Mouse (Mus musculus): ENCODE data around the gene Dlg1.

Gene Dlg1

DNA sequence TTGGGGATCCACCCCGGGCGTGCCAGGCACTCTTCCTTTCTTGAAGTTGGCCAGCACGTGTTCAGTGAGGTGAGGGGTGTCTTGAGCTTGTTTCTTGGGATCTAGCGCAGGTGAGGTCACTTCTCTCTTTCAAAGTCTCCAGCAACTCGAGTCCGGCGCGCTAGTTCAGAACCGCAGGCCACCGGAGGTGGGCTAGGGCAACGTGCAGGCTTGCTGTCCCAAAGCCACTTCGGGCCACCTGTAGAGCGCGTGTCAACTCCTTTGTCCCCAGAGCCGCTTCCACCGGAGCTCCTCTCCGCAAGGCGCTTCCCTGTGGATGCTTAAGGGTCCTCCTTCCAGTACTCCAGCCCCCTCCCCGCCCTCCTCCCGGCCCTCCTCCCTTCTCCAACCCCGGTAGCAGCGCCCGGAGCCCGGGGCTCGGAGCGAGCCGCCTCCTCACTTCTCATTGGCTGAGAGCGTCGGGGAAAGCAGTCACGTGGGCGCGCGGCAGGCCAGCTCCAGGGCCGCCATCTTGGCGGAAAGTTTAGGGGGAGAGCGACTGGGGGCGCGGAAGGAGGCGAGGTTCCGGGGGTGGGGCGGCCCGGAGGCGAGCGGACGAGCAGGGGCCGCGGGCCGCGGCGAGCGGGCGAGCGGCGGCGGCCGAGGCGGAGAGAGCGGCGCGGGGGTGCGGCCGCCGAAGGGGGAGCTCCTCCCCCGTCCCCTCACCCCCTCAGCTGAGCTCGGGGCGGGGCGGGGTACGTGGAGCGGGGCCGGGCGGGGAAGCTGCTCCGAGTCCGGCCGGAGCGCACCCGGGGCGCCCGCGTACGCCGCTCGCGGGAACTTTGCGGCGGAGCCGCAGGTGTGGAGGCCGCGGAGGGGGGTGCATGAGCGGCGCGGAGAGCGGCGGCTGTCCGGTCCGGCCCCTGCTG, at the start of gene Dlg1:
TSS of gene Dlg1 (plus strand) at position 65 of the 908 bp plus-strand sequence.
- DNase-seq (ENCODE audit: low read depth) = peak; percentile 89

DNA sequence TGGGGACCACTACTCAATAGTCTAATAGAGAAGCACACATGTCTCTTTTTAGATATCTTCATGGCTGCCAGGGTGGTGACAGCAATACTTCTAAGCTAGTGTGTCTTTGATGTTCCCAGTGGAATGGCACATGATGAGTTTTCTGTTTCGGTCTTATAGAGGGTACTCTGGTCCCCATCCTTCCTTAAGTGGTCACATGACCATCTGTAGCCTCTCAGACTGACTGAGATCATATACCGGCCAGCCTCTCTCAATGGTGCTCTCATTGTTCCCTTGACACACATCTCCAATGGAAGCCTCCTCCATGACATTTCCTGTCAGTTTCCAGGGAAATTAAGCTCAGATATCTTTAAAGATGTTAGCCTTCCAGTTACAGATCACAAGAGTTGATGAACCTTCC, 46.9 kb upstream of the Dlg1 start:
- DNase-seq (ENCODE audit: low read depth) = no peak

- no peak for DNase-seq (ENCODE audit: low read depth)
These were observed 46.1 kb upstream of the Dlg1 start for GRCm38 (mm10) chr16:31617128-31617527.

GRCm38 (mm10) chr16:31617823-31618371, 45.3 kb upstream of the Dlg1 start:
- no peak for DNase-seq (ENCODE audit: low read depth)

DNA sequence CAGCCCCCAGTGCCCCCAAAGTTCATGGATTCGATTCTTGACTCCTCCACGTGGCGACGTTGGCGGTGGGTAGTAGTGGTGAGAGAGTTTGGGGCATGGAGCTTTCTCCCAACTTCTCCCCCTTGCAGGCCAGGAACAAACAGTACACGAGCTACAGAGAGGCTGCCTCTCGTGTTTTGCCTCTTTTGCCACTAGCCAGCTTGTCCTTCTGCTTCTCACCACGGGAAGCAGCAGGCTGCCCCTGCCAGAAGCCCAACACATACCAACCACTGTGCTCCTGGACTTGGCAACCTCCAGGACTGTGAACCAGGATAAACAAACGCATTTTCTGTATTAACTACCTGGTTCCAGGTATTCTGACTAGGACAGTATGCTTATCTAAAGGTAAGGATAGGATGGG, 44.6 kb upstream of the Dlg1 start:
- DNase-seq (ENCODE audit: low read depth) = no peak

DNA sequence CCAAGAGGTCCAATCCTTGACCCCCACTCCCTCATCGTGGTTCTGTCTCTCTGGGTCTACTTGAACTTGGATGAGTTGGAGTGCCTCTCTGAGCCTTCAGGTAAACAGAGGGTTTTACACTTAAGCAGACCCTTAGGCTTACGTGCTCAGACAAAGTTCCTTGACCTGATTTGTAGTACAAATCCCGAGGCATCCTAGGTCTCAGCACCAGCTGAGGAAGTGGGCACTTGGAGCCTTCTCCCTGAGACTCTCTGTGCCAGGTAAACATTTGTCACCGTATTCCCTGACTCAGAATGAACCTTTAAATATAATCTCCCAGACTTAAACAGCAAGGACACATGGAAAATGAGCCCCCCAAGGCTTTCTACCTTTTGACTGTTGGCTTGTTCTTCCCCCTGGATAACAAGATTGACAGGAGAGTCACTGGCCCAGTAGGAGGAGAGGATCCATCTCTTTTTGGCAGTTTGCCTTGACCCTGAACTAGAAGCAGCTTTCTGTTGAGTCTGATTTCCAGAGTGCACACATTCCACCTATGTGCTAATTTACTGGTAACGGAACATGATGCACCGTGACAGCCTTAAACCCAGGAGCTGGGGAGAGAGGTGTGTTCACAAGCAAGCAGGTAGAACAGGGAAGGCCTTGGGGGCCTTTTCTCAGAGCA, 43.4 kb upstream of the Dlg1 start:
- no peak for DNase-seq (ENCODE audit: low read depth)

- DNase-seq (ENCODE audit: low read depth) = no peak
These were observed 40.9 kb upstream of the Dlg1 start for GRCm38 (mm10) chr16:31622356-31622755.

DNA sequence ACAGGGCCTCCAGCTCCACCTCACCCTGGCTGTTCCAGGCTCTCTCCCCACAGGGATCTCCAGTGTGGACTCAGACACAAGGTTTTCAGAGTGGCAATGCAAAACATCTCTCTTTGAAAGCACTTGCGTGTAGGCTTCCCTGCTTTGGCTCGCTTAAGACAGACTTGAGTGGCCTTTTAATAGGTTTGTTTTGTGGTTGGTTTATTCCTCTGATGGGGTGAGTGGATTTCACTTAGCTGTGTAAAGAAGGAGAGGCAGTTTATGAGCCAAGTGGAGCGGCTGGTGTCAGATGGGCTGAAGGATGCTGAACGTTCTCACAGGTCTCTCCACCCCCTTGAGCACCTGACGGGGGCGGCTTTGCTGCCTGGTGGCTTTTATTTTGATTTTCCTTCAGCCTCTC, 40.1 kb upstream of the Dlg1 start:
- DNase-seq (ENCODE audit: low read depth) = no peak

DNA sequence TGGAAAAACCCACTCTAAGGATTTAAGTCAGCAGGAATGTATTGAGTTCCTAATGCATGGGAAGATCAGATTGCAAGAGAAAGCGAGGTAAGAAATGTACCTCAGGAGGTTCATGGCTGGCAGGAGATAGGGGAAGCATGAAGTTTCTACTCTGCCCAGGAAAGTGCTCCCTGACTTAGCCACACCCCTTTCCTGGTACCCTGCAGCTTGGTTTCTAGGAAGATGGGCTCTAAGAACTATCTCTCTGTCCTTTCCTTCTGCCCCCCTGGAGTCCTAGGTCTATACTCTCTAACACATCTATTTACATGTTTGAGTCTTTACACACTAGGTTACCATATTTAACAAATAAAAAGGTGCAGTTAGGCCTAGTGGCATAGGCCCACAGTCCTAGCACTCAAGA, 38.5 kb upstream of the Dlg1 start:
- DNase-seq (ENCODE audit: low read depth) = no peak

DNA sequence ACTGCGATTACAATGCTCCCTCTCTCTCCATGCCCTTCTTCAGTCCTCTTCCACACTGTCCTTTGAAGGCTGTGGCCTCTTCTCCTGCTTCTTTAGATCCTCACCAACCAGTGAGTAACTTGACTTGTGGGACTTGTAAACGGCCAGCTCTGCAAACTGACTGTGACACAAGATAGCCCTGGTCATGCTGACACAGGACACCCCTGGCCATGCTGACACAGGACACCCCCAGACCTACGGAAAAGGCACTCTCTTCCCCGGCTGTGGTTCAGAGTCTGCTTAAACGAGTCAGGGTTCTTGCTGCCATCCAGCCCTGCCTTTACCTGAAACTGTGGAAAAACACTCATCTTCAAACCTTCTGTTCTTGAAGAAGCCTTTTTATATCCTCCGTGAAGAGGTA, 36.9 kb upstream of the Dlg1 start:
- DNase-seq (ENCODE audit: low read depth) = no peak

DNA sequence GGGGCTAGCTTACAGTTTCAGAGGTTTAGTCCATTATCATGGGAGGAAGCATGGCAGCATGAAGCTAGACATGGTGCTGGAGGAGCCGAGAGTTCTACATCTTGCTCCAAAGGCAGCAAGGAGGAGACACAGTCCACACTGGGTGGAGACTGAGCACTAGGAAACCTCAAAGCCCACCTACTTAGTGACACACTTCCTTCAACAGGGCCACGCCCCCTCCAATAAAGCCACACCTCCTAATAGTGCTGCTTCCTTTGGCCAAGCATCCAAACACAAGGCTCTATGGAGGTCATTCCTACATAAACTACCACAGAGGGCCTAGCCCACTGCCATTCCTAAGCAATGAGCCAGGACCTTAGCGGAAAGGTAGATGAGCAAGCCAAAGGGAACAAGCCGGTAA, 32.9 kb upstream of the Dlg1 start:
- DNase-seq (ENCODE audit: low read depth) = no peak

DNA sequence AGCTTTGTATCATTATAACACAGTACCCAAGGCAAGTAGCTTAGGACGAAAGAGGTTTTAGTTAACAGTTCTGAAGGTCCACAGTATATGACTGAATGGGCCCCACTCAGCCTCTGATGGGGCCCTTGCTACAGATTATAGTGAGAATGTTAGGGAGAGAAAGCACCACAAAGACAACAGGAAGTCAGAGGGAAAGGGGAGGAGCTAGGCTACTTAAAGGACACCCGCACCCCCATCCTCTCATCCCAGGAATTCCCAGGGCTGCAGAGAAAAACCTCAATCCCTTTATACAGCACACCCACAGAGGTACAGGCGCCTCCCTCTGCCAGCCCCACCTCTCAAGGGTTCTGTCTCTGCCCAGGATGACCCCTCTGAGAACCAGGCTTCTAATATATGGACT, 32.2 kb upstream of the Dlg1 start:
- DNase-seq (ENCODE audit: low read depth) = no peak

- no peak for DNase-seq (ENCODE audit: low read depth)
These were observed 28.9 kb upstream of the Dlg1 start for GRCm38 (mm10) chr16:31634371-31634770.

DNA sequence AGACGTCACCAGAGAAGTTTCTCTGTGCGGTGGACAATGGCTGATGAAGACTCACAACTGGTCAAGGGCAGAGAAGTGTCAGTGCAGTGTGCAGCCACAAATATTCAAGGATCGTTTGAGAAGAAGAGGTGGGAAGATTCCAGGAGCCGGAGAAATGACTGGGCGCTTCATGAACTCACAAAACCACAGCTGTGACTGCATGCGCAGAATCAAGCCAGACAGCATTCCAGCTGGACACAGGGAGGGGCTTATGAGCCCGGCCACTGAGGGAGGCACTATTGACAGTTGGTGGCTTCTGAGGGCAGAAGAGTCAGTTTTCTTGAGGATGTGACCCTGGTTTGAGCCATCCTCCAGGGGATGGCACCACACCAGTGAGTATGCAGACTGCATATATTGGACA, 24.9 kb upstream of the Dlg1 start:
- DNase-seq (ENCODE audit: low read depth) = no peak

DNA sequence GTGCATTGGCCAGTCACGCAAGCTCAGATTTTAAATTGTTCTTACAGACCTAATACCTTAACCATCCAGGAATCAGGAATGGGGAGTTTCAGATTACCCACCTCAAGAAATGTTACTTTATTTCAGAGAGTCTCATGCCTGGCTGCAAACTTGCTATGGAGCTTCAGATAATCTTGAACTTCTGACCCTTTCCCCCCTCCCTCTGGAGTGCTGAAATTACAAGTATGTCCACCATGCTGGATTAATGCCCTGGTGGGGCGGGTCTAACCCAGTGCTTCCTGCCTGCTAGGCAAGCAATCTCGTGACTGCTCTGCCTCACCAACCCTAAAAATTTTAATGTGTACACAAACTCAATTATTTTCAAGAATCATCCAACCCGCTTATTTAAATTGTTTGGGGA, 23.3 kb upstream of the Dlg1 start:
- no peak for DNase-seq (ENCODE audit: low read depth)

DNA sequence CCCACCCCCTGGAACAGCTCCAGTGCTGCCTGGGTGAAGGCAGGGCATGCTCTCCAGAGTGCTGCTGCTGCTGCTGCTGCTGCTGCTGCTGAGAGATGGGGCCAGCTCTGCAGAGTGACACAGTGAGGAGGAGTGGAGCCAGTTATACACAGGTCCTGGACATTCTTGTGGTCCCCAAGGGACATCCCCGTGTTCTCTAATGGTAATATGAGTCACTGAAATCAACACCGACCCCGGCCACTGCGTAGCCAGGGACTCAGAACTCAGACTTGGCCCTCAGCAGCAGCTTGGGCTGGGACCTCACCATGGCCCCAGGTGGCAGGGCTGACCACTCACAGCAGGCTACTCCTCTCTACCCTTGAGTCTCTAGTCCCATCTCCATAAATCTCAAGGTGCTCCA, 21.5 kb upstream of the Dlg1 start:
- no peak for DNase-seq (ENCODE audit: low read depth)

DNA sequence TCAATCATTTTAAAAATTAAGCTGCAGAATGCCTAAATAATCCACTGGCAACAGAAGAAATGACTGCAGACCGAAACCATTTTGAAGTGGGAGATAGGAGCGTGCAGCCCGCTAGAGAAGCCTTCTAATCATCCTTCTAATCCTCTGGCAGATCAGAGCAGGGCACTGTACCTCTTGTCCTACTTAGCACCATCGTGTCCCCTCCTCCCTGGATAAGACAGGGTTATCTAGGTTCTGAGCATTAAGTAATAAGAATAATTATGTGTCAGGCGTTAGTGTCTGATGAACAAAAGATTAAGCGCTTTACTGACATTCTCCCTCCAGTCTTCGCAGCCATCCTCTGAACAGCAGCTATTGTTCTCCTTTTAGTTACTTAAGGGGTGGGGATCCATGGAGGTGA, 16.0 kb upstream of the Dlg1 start:
- no peak for DNase-seq (ENCODE audit: low read depth)

- DNase-seq (ENCODE audit: low read depth) = no peak
These were observed 12.5 kb upstream of the Dlg1 start for GRCm38 (mm10) chr16:31650788-31651187.

GRCm38 (mm10) chr16:31651541-31651940, 11.7 kb upstream of the Dlg1 start:
- no peak for DNase-seq (ENCODE audit: low read depth)

- no peak for DNase-seq (ENCODE audit: low read depth)
These were observed 11.0 kb upstream of the Dlg1 start for GRCm38 (mm10) chr16:31652115-31652843.

GRCm38 (mm10) chr16:31653616-31654015, 9.6 kb upstream of the Dlg1 start:
- DNase-seq (ENCODE audit: low read depth) = no peak

- no peak for DNase-seq (ENCODE audit: low read depth)
These were observed 9.2 kb upstream of the Dlg1 start for GRCm38 (mm10) chr16:31654021-31654420.

- DNase-seq (ENCODE audit: low read depth) = no peak
These were observed 7.7 kb upstream of the Dlg1 start for GRCm38 (mm10) chr16:31655531-31655930.

All from naive thymus-derived CD4-positive, alpha-beta T cell, adult 2 months (primary cell).